Mouse (Mus musculus): ENCODE results near the gene Ffar4.
A peak's percentile ranks its signal among the peaks of the same experiment; 100 is the strongest.

The Ffar4 gene

GRCm38 (mm10) chr19:38096231-38096630 lies 640 bp upstream of the Ffar4 start:
- no peak for DNase-seq (ENCODE audit: low spot score in 2 of 2)

- DNase-seq (ENCODE audit: low spot score in 2 of 2): no peak
Observed at GRCm38 (mm10) chr19:38107871-38108270, 11.0 kb downstream of the Ffar4 start.

GRCm38 (mm10) chr19:38109506-38110242 lies 12.8 kb downstream of the Ffar4 start:
- no peak for DNase-seq (ENCODE audit: low spot score in 2 of 2)

GRCm38 (mm10) chr19:38111056-38111455 lies 14.2 kb downstream of the Ffar4 start:
- DNase-seq (ENCODE audit: low spot score in 2 of 2): no peak

- DNase-seq (ENCODE audit: low spot score in 2 of 2): no peak
Observed at GRCm38 (mm10) chr19:38112575-38112974, 15.7 kb downstream of the Ffar4 start.

GRCm38 (mm10) chr19:38114834-38115491 lies 18.1 kb downstream of the Ffar4 start:
- DNase-seq (ENCODE audit: low spot score in 2 of 2): no peak

GRCm38 (mm10) chr19:38120123-38120760 lies 23.4 kb downstream of the Ffar4 start:
- no peak for DNase-seq (ENCODE audit: low spot score in 2 of 2)

GRCm38 (mm10) chr19:38123921-38124320 lies 27.1 kb downstream of the Ffar4 start:
- no peak for DNase-seq (ENCODE audit: low spot score in 2 of 2)

GRCm38 (mm10) chr19:38124401-38125218 lies 27.7 kb downstream of the Ffar4 start:
- DNase-seq (ENCODE audit: low spot score in 2 of 2): peak; percentile 4 to 22

GRCm38 (mm10) chr19:38125219-38125610 lies 28.3 kb downstream of the Ffar4 start, which contains the start of gene Rbp4:
TSS of gene Rbp4 (minus strand) at chr19:38125281.
- no peak for DNase-seq (ENCODE audit: low spot score in 2 of 2)

GRCm38 (mm10) chr19:38126656-38127055 lies 29.8 kb downstream of the Ffar4 start:
- DNase-seq (ENCODE audit: low spot score in 2 of 2): no peak

- no peak for DNase-seq (ENCODE audit: low spot score in 2 of 2)
Observed at GRCm38 (mm10) chr19:38132481-38132880, 35.6 kb downstream of the Ffar4 start, which contains the start of gene Pde6c. TSS of gene Pde6c (plus strand) at chr19:38132781.

- no peak for DNase-seq (ENCODE audit: low spot score in 2 of 2)
Observed at GRCm38 (mm10) chr19:38133986-38134385, 37.1 kb downstream of the Ffar4 start.

- DNase-seq (ENCODE audit: low spot score in 2 of 2): no peak
Observed at GRCm38 (mm10) chr19:38134806-38135205, 37.9 kb downstream of the Ffar4 start.

GRCm38 (mm10) chr19:38143540-38144271 lies 46.8 kb downstream of the Ffar4 start:
- DNase-seq (ENCODE audit: low spot score in 2 of 2): no peak

- no peak for DNase-seq (ENCODE audit: low spot score in 2 of 2)
Observed at GRCm38 (mm10) chr19:38156243-38156642, 59.4 kb downstream of the Ffar4 start.

- no peak for DNase-seq (ENCODE audit: low spot score in 2 of 2)
Observed at GRCm38 (mm10) chr19:38161648-38162354, 64.9 kb downstream of the Ffar4 start.
